Mouse (Mus musculus): ENCODE measurements at regions not wholly inside any gene's neighbourhood (a gene's known extent, or its start where the extent isn't known, plus 50 kb on each side); places are given as distances from the start of the nearest gene placed in this dataset.

GRCm38 (mm10) chr10:111828610-111829009 is 143.9 kb upstream of the Krr1 start:
- Histone ChIP-seq H3K79me2 (replicated peaks; ENCODE audit: control insufficient read depth, extremely low read depth, insufficient read depth, poor library complexity, severe bottlenecking) (no peaks in the 10 kb centered on the region), H3K36me3 (replicated peaks in 1 of 2; ENCODE audit: control insufficient read depth in 1 of 2, insufficient read depth in 1 of 2, low read length in 1 of 2) (no peaks in the 10 kb centered on the region), H3K4me2 (ENCODE audit: insufficient read depth, low read depth, poor library complexity, severe bottlenecking) (no peak overlapping the region), H3K27me3 (replicated peaks) (no peaks in the 10 kb centered on the region), H3K27ac (ENCODE audit: insufficient read depth, low read depth) (no peak overlapping the region), H3K9me3 (replicated peaks; ENCODE audit: low read length) (no peaks in the 10 kb centered on the region), H3K9ac (ENCODE audit: insufficient read depth, low read depth) (no peak overlapping the region), H3K4me1 (ENCODE audit: control insufficient read depth in 1 of 2, insufficient read depth in 2 of 2) (no peaks in the 10 kb centered on the region), H3K4me3 (replicated peaks in 1 of 3; ENCODE audit: low read depth in 2 of 3, low read length in 2 of 3, poor library complexity in 1 of 3) (no peak overlapping the region)
- in situ Hi-C loops (cut with MboI; ENCODE audit: low pct_ligation_motif_present, low pct_unique_long_range_greater_than_20kb, low sequenced_read_pairs) (no loop called here), dilution Hi-C loops (cut with MboI; ENCODE audit: extremely low pct_ligation_motif_present, extremely low pct_unique_long_range_greater_than_20kb, low sequenced_read_pairs) (no loop called here)
- no peak for DNase-seq (ENCODE audit: extremely low read depth)
- TF ChIP-seq TBP (conservative IDR thresholded peaks at IDR 0.05; ENCODE audit: low read depth, low read length) (no peak), CHD2 (IDR thresholded peaks at IDR 0.05; ENCODE audit: low read length) (no peak), CHD1 (IDR thresholded peaks at IDR 0.05; ENCODE audit: low read depth, low read length) (no peak), EP300 (IDR thresholded peaks at IDR 0.05; ENCODE audit: low read length) (no peak), NELFE (IDR thresholded peaks at IDR 0.05; ENCODE audit: low read depth, low read length) (no peak), GABPA (IDR thresholded peaks at IDR 0.05; ENCODE audit: insufficient replicate concordance, low read depth, low read length) (no peak), BHLHE40 (IDR thresholded peaks at IDR 0.05; ENCODE audit: low read depth, low read length) (no peak), MAFK (IDR thresholded peaks at IDR 0.05; ENCODE audit: insufficient replicate concordance, low read length) (no peak)

DNA sequence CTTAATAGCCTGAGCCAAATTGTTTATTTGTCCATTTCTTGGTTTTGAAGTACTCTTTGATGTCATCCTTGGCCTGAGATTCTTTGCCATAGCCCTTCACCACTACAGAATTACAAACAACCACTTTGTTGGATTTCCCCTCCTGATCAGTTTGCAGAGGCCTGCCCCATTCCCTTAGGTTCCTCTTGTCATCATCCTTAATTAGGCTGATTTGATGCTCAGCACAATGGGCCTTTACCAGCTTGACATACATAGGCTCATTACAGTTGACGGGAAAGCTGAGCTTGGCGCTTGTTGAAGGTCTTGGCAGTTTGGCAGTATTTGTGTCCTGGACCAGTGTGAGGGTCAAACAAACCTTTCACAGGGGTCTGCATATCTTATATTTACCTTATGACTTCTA is 143.2 kb upstream of the Krr1 start:
- in situ Hi-C loops (cut with MboI; ENCODE audit: low pct_ligation_motif_present, low pct_unique_long_range_greater_than_20kb, low sequenced_read_pairs), result no loop called here

GRCm38 (mm10) chr10:111831105-111831504 is 141.4 kb upstream of the Krr1 start:
- TF ChIP-seq HCFC1 (IDR thresholded peaks at IDR 0.05; ENCODE audit: low read depth, low read length) (no peak), ELF1 (IDR thresholded peaks at IDR 0.05; ENCODE audit: low read depth, low read length) (no peak), USF1 (IDR thresholded peaks at IDR 0.05; ENCODE audit: low read depth, low read length) (no peak), UBTF (IDR thresholded peaks at IDR 0.05; ENCODE audit: low read depth, low read length) (no peak), JUN (IDR thresholded peaks at IDR 0.05; ENCODE audit: insufficient read depth, low read depth, low read length) (no peak), MYC (IDR thresholded peaks at IDR 0.05; ENCODE audit: low read depth, low read length) (no peak)
- H3K79me2 ChIP-seq (replicated peaks; ENCODE audit: control insufficient read depth, extremely low read depth, insufficient read depth, poor library complexity, severe bottlenecking), result no peaks in the 10 kb centered on the region
- in situ Hi-C loops (cut with MboI; ENCODE audit: low pct_ligation_motif_present, low pct_unique_long_range_greater_than_20kb, low sequenced_read_pairs), result no loop called here

More for the DNA sequence above, 143.2 kb upstream of the Krr1 start:
- no peak for TF ChIP-seq KAT2A (IDR thresholded peaks at IDR 0.05; ENCODE audit: insufficient replicate concordance, low read length)
- no peak for TF ChIP-seq TCF12 (IDR thresholded peaks at IDR 0.05; ENCODE audit: low read depth, low read length)
- TF ChIP-seq JUND (conservative IDR thresholded peaks at IDR 0.05; ENCODE audit: low read depth, low read length), result no peak
- TF ChIP-seq ZNF384 (IDR thresholded peaks at IDR 0.05; ENCODE audit: low read depth, low read length), result no peak
- TF ChIP-seq IRF4 (IDR thresholded peaks at IDR 0.05; ENCODE audit: low read depth, low read length), result no peak
- no peak for TF ChIP-seq POLR2AphosphoS2 (IDR thresholded peaks at IDR 0.05; ENCODE audit: low read depth, low read length)
- no peak for TF ChIP-seq MEF2A (IDR thresholded peaks at IDR 0.05; ENCODE audit: borderline replicate concordance, low read depth, low read length)
- no peak for TF ChIP-seq PAX5 (IDR thresholded peaks at IDR 0.05; ENCODE audit: low read length)
- TF ChIP-seq MXI1 (IDR thresholded peaks at IDR 0.05; ENCODE audit: low read depth, low read length), result no peak
- TF ChIP-seq USF1 (IDR thresholded peaks at IDR 0.05; ENCODE audit: low read depth, low read length), result no peak
- no peak for TF ChIP-seq GABPA (IDR thresholded peaks at IDR 0.05; ENCODE audit: insufficient replicate concordance, low read depth, low read length)
- no peak for TF ChIP-seq ETS1 (conservative IDR thresholded peaks at IDR 0.05; ENCODE audit: low read depth, low read length)
- TF ChIP-seq MYC (IDR thresholded peaks at IDR 0.05; ENCODE audit: low read depth, low read length), result no peak
- no peak for TF ChIP-seq TBP (conservative IDR thresholded peaks at IDR 0.05; ENCODE audit: low read depth, low read length)
- TF ChIP-seq MAX (IDR thresholded peaks at IDR 0.05; ENCODE audit: low read length), result no peak
- no peak for TF ChIP-seq CHD1 (IDR thresholded peaks at IDR 0.05; ENCODE audit: low read depth, low read length)
- TF ChIP-seq HCFC1 (IDR thresholded peaks at IDR 0.05; ENCODE audit: low read depth, low read length), result no peak
- TF ChIP-seq ZMIZ1 (IDR thresholded peaks at IDR 0.05; ENCODE audit: low read depth, low read length), result no peak
- TF ChIP-seq ZC3H11A (IDR thresholded peaks at IDR 0.05; ENCODE audit: low read depth, low read length), result no peak
- no peak overlapping the region for H3K27ac ChIP-seq (ENCODE audit: insufficient read depth, low read depth)
- no peak for DNase-seq (ENCODE audit: extremely low read depth)
- H3K79me2 ChIP-seq (replicated peaks; ENCODE audit: control insufficient read depth, extremely low read depth, insufficient read depth, poor library complexity, severe bottlenecking), result no peaks in the 10 kb centered on the region
- no peaks in the 10 kb centered on the region for H3K9me3 ChIP-seq (replicated peaks; ENCODE audit: low read length)
- H3K4me1 ChIP-seq (ENCODE audit: control insufficient read depth in 1 of 2, insufficient read depth in 2 of 2), result no peaks in the 10 kb centered on the region; a peak in 1 of 4 replicates
- dilution Hi-C loops (cut with MboI; ENCODE audit: extremely low pct_ligation_motif_present, extremely low pct_unique_long_range_greater_than_20kb, low sequenced_read_pairs), result no loop called here
- no peaks in the 10 kb centered on the region for H3K36me3 ChIP-seq (replicated peaks in 1 of 2; ENCODE audit: control insufficient read depth in 1 of 2, insufficient read depth in 1 of 2, low read length in 1 of 2)
- no peak overlapping the region for H3K4me2 ChIP-seq (ENCODE audit: insufficient read depth, low read depth, poor library complexity, severe bottlenecking)
- H3K9ac ChIP-seq (ENCODE audit: insufficient read depth, low read depth), result no peak overlapping the region
- H3K4me3 ChIP-seq (replicated peaks in 1 of 3; ENCODE audit: low read depth in 2 of 3, low read length in 2 of 3, poor library complexity in 1 of 3), result no peak overlapping the region
- H3K27me3 ChIP-seq (replicated peaks), result no peaks in the 10 kb centered on the region

More at GRCm38 (mm10) chr10:111831105-111831504, 141.4 kb upstream of the Krr1 start:
- no peak for DNase-seq (ENCODE audit: extremely low read depth)
- H3K9me3 ChIP-seq (replicated peaks; ENCODE audit: low read length), result no peaks in the 10 kb centered on the region
- H3K36me3 ChIP-seq (replicated peaks in 1 of 2; ENCODE audit: control insufficient read depth in 1 of 2, insufficient read depth in 1 of 2, low read length in 1 of 2), result no peaks in the 10 kb centered on the region
- no peak overlapping the region for H3K27ac ChIP-seq (ENCODE audit: insufficient read depth, low read depth)
- H3K4me3 ChIP-seq (replicated peaks in 1 of 3; ENCODE audit: low read depth in 2 of 3, low read length in 2 of 3, poor library complexity in 1 of 3), result no peak overlapping the region
- H3K4me1 ChIP-seq (ENCODE audit: control insufficient read depth in 1 of 2, insufficient read depth in 2 of 2), result no peaks in the 10 kb centered on the region; a peak in 1 of 4 replicates
- no peak overlapping the region for H3K4me2 ChIP-seq (ENCODE audit: insufficient read depth, low read depth, poor library complexity, severe bottlenecking)
- no peak overlapping the region for H3K9ac ChIP-seq (ENCODE audit: insufficient read depth, low read depth)
- dilution Hi-C loops (cut with MboI; ENCODE audit: extremely low pct_ligation_motif_present, extremely low pct_unique_long_range_greater_than_20kb, low sequenced_read_pairs), result no loop called here
- H3K27me3 ChIP-seq (replicated peaks), result no peaks in the 10 kb centered on the region
